Mouse (Mus musculus): ENCODE measurements around the gene Ranbp10. TPM values are rescaled to one million over a fixed set of nuclear protein-coding genes. Genes with fewer than 3 reads are reported as not detected.

The Ranbp10 gene
- polyA plus RNA-seq, 1 experiment = 18.4 TPM

GRCm38 (mm10) chr8:105773441-105773861 lies 53.7 kb downstream of the Ranbp10 start:
- TF ChIP-seq POLR2A (IDR thresholded peaks at IDR 0.05; ENCODE audit: low read depth, low read length) (no peak), CTCF (IDR thresholded peaks at IDR 0.05; ENCODE audit: borderline replicate concordance, insufficient read depth, low read length) (no peak)
- Histone ChIP-seq H3K4me1 (ENCODE audit: control insufficient read depth, insufficient read depth, low read length) (peaks cover 9% of the 10 kb centered on the region), H3K4me3 (ENCODE audit: insufficient read depth, low read length) (no peak overlapping the region), H3K27ac (ENCODE audit: insufficient read depth, low read length) (no peak overlapping the region)

GRCm38 (mm10) chr8:105771398-105772175 lies 55.6 kb downstream of the Ranbp10 start:
- Histone ChIP-seq H3K4me1 (ENCODE audit: control insufficient read depth, insufficient read depth, low read length) (peaks cover 12% of the 10 kb centered on the region), H3K4me3 (ENCODE audit: insufficient read depth, low read length) (no peak overlapping the region), H3K27ac (ENCODE audit: insufficient read depth, low read length) (peak overlapping the region; percentile 3; the same call in 1 of the 2 replicates)
- TF ChIP-seq CTCF (IDR thresholded peaks at IDR 0.05; ENCODE audit: borderline replicate concordance, insufficient read depth, low read length) (no peak), POLR2A (IDR thresholded peaks at IDR 0.05; ENCODE audit: low read depth, low read length) (no peak)

- TF ChIP-seq POLR2A (IDR thresholded peaks at IDR 0.05; ENCODE audit: low read depth, low read length) = no peak
- TF ChIP-seq CTCF (IDR thresholded peaks at IDR 0.05; ENCODE audit: borderline replicate concordance, insufficient read depth, low read length) = no peak
- H3K4me3 ChIP-seq (ENCODE audit: insufficient read depth, low read length) = no peak overlapping the region
Observed at GRCm38 (mm10) chr8:105770609-105771008, 56.5 kb downstream of the Ranbp10 start.

GRCm38 (mm10) chr8:105768485-105769257 lies 58.5 kb downstream of the Ranbp10 start:
- Histone ChIP-seq H3K27ac (ENCODE audit: insufficient read depth, low read length) (peak overlapping the region; percentile 39), H3K4me1 (ENCODE audit: control insufficient read depth, insufficient read depth, low read length) (peaks cover 12% of the 10 kb centered on the region), H3K4me3 (ENCODE audit: insufficient read depth, low read length) (no peak overlapping the region)
- TF ChIP-seq CTCF (IDR thresholded peaks at IDR 0.05; ENCODE audit: borderline replicate concordance, insufficient read depth, low read length) (no peak), POLR2A (IDR thresholded peaks at IDR 0.05; ENCODE audit: low read depth, low read length) (no peak)

More at GRCm38 (mm10) chr8:105770609-105771008, 56.5 kb downstream of the Ranbp10 start:
- H3K27ac ChIP-seq (ENCODE audit: insufficient read depth, low read length) = no peak overlapping the region
- H3K4me1 ChIP-seq (ENCODE audit: control insufficient read depth, insufficient read depth, low read length) = peaks cover 12% of the 10 kb centered on the region

- Histone ChIP-seq H3K4me1 (ENCODE audit: control insufficient read depth, insufficient read depth, low read length) (no peaks in the 10 kb centered on the region), H3K27ac (ENCODE audit: insufficient read depth, low read length) (no peak within 1 kb of the TSS), H3K4me3 (ENCODE audit: insufficient read depth, low read length) (peak within 1 kb of the TSS; percentile 82)
- TF ChIP-seq CTCF (IDR thresholded peaks at IDR 0.05; ENCODE audit: borderline replicate concordance, insufficient read depth, low read length) (no peak), POLR2A (IDR thresholded peaks at IDR 0.05; ENCODE audit: low read depth, low read length) (peak; percentile 84)
Observed at GRCm38 (mm10) chr8:105758277-105759108, 68.7 kb downstream of the Ranbp10 start, which contains the start of gene Gfod2. Gene Gfod2, minus strand, starts transcription at chr8:105758664.

GRCm38 (mm10) chr8:105757796-105758276 lies 69.3 kb downstream of the Ranbp10 start:
- Histone ChIP-seq H3K4me1 (ENCODE audit: control insufficient read depth, insufficient read depth, low read length) (no peaks in the 10 kb centered on the region), H3K27ac (ENCODE audit: insufficient read depth, low read length) (no peak overlapping the region), H3K4me3 (ENCODE audit: insufficient read depth, low read length) (peak overlapping the region; percentile 82)
- no peak for TF ChIP-seq POLR2A (IDR thresholded peaks at IDR 0.05; ENCODE audit: low read depth, low read length)

- TF ChIP-seq POLR2A (IDR thresholded peaks at IDR 0.05; ENCODE audit: low read depth, low read length) (no peak), CTCF (IDR thresholded peaks at IDR 0.05; ENCODE audit: borderline replicate concordance, insufficient read depth, low read length) (no peak)
- Histone ChIP-seq H3K4me1 (ENCODE audit: control insufficient read depth, insufficient read depth, low read length) (peaks cover 5% of the 10 kb centered on the region; the same call in 1 of the 2 replicates), H3K4me3 (ENCODE audit: insufficient read depth, low read length) (no peak overlapping the region), H3K27ac (ENCODE audit: insufficient read depth, low read length) (no peak overlapping the region)
Observed at GRCm38 (mm10) chr8:105754688-105755087, 72.5 kb downstream of the Ranbp10 start.

- Histone ChIP-seq H3K4me1 (ENCODE audit: control insufficient read depth, insufficient read depth, low read length) (peaks cover 5% of the 10 kb centered on the region; the same call in 1 of the 2 replicates), H3K27ac (ENCODE audit: insufficient read depth, low read length) (no peak overlapping the region), H3K4me3 (ENCODE audit: insufficient read depth, low read length) (no peak overlapping the region)
- no peak for TF ChIP-seq POLR2A (IDR thresholded peaks at IDR 0.05; ENCODE audit: low read depth, low read length)
- TF ChIP-seq CTCF (IDR thresholded peaks at IDR 0.05; ENCODE audit: borderline replicate concordance, insufficient read depth, low read length) = no peak
Observed at GRCm38 (mm10) chr8:105753916-105754315, 73.2 kb downstream of the Ranbp10 start.

GRCm38 (mm10) chr8:105750606-105751005 lies 76.5 kb downstream of the Ranbp10 start:
- H3K27ac ChIP-seq (ENCODE audit: insufficient read depth, low read length) = no peak overlapping the region
- H3K4me3 ChIP-seq (ENCODE audit: insufficient read depth, low read length) = no peak overlapping the region
- TF ChIP-seq POLR2A (IDR thresholded peaks at IDR 0.05; ENCODE audit: low read depth, low read length) = no peak
- TF ChIP-seq CTCF (IDR thresholded peaks at IDR 0.05; ENCODE audit: borderline replicate concordance, insufficient read depth, low read length) = no peak
- peaks cover 5% of the 10 kb centered on the region for H3K4me1 ChIP-seq (ENCODE audit: control insufficient read depth, insufficient read depth, low read length)
